Mouse (Mus musculus): ENCODE measurements around the gene Rnf224.

DNA sequence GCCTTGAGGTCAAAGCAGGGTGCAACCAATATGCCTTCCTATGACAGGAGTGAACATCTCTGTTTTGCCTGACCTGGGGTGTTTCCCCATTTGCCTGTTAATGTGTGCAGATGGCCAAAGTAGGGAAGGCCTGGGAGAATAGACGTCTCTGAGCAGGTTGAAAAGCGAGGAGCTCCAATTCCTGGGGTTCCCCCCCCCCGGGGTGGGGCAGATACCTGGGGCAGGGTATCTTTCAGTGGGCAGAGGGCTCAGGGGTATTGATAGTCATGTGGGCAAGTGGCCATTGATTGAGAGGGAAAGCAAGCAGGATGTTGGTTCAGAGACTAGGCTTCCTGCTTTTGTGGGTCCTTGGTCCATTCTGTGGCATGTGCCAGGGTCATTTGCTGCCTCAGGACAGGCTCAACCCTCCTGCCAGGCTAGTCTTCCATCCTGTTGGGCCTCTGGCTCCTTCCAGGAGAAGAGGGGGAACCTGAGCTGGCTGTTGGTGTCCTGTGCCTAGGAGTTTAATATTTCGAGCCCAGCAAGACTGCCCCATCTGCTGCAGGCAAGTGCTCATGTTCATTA lies 31.2 kb upstream of the Rnf224 start:
- TF ChIP-seq GATA1 (IDR thresholded peaks at IDR 0.05; ENCODE audit: low read length) (no peak), TAL1 (IDR thresholded peaks at IDR 0.05; ENCODE audit: low read length) (no peak)

Data from erythroblast, embryonic 14.5 days (primary cell).